Mouse (Mus musculus): ENCODE measurements around the gene Gm9507. TPM values are rescaled to one million over a fixed set of nuclear protein-coding genes. Genes with fewer than 3 reads are reported as not detected.

Gm9507 gene
- polyA plus RNA-seq (2012; rRNA removed; ENCODE audit: low replicate concordance): not detected in 2 replicates

GRCm38 (mm10) chr10:77811743-77812142, at the start of gene Gm9507:
Gene Gm9507, minus strand, starts transcription at chr10:77811843.

DNA sequence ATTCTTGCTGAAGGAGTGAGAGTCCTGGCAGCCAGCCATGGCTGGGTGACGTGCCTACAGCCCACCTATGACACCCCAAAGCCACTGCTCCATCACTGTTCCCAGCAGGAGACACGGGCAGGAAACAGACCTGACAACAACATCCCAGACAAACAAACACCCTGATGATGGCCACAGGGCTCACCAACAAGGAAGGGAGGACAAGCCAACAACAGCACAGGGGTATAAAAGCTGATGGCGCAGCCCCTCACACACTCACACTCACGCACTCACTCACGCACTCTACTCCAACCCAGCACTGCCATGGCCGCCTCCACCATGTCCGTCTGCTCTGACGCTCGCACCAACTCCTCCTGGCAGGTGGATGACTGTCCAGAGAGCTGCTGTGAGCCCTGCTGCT, 40.9 kb upstream of the Gm9507 start, which contains the start of gene Gm10318:
TSS of gene Gm10318 (plus strand) at position 301 of the 400 bp plus-strand sequence.

GRCm38 (mm10) chr10:77846503-77846902, 34.9 kb upstream of the Gm9507 start, which contains the start of gene Gm36176:
Gene Gm36176, plus strand, starts transcription at chr10:77846803.

DNA sequence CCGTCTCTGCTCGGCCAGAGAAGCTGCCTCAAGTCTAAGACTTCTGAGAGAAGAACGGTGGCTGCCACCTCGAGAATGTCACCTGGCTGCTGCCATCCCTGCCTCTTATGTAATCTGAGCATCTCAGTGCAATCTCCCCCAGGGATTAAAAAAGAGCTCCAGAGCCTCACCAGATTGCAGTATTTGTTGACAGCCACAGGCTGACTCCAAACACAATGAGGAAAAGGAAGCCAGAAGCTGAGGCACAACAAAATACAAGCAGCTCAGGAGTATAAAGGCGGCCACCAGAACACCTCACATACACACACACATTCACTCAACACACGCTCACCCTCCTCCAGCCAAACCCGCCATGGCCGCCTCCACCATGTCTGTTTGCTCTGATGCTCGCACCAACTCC, 24.0 kb upstream of the Gm9507 start, which contains the start of gene Krtap10-10:
TSS of gene Krtap10-10 (plus strand) at position 301 of the 400 bp plus-strand sequence.

GRCm38 (mm10) chr10:77826951-77827350, 15.3 kb upstream of the Gm9507 start, which contains the start of gene Krtap10-4:
Gene Krtap10-4, minus strand, starts transcription at chr10:77827095.

GRCm38 (mm10) chr10:77814382-77814781, 2.7 kb upstream of the Gm9507 start, which contains the start of gene Gm2696:
Gene Gm2696, plus strand, starts transcription at chr10:77814682.

DNA sequence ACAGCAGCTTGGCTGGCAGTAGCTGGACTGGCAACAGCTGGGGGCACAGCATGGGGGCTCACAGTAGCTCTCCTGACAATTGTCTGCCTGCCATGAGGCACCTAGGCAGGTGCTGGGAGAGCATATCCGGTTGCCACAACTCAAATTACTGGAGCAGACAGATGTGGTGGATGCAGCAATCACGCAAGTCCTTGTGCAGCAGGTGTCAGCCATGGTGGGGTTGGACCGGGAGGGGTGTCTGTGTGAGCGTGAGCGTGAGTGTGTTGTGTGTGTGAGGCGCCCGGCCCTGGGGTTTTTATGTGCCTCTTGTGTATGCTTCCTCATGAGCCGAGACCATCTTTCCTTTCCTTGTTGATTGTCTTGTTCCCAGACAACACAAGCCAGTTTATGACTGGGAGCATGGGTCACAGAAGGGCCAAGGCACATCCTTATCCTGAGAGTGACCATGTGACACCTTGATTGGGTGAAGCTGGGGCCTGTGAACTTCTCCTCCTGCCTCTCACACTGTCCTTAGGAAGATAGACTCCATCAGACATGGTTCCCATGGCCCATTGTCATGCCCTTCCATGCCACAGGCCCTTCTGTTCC, 12.6 kb downstream of the Gm9507 start, which contains the start of gene Gm19668:
TSS of gene Gm19668 (minus strand) at position 213 of the 588 bp plus-strand sequence.

DNA sequence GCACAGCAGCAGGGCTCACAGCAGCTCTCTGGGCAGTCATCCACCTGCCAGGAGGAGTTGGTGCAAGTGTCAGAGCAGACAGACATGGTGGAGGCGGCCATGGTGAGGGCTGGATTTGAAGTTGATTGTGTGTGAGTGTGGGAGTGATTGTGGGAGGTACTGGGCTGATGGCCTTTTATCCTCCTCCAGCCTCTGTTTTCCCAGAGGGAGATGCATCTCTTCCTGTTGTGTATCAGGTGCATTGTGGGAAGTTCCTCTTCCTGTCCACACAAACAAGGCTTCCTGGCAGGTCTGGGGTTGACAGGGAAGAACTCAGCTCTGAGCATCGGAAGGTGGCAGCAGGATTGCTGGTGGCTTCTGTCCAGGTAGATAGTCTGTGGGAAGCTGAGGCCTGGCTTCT, 16.7 kb downstream of the Gm9507 start, which contains the start of gene Gm9639:
TSS of gene Gm9639 (minus strand) at position 101 of the 400 bp plus-strand sequence.

DNA sequence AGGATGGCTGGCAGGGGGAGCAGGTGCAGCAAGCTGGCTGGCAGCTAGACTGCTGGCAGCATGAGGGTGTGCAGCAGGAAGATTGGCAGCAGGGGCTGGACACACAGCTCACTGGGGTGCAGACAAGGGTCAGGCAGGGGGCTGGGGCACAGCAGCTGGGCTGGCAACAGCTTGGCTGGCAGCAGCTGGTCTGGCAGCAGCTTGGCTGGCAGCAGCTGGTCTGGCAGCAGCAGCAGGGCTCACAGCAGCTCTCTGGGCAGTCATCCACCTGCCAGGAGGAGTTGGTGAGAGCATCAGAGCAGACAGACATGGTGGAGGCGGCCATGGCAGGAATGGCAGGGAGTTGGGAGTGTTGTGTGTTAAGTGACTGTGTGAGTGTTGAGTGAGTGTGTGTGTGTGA, 23.8 kb downstream of the Gm9507 start, which contains the start of gene Gm7137:
TSS of gene Gm7137 (minus strand) at position 325 of the 400 bp plus-strand sequence.

DNA sequence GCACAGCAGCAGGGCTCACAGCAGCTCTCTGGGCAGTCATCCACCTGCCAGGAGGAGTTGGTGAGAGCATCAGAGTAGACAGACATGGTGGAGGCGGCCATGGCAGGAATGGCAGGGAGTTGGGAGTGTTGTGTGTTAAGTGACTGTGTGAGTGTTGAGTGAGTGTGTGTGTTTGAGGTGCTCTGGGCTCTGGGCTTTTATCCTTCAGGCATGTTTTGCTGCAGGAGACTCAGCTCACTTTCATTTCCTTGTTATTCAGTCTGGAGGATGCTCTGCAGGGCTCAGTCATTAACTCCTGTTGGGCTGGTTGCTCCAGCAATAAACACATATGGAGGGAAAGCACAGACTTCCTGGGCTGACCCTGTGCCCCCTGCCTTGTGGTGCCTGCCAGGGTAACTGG, 29.2 kb downstream of the Gm9507 start, which contains the start of gene Gm3250:
TSS of gene Gm3250 (minus strand) at position 101 of the 400 bp plus-strand sequence.

GRCm38 (mm10) chr10:77776844-77777243, 34.8 kb downstream of the Gm9507 start, which contains the start of gene Gm7138:
Gene Gm7138, minus strand, starts transcription at chr10:77776944.

GRCm38 (mm10) chr10:77771225-77771624, 40.4 kb downstream of the Gm9507 start, which contains the start of gene Gm3238:
Gene Gm3238, minus strand, starts transcription at chr10:77771325.

Other genes starting within 250 kb of the Gm9507 start
- gene Pttg1ip, start 230.1 kb downstream of the Gm9507 start, polyA plus RNA-seq (2012; rRNA removed; ENCODE audit: low replicate concordance): 99.6 and 136 TPM in 2 replicates
- gene Sumo3, start 205.7 kb downstream of the Gm9507 start, polyA plus RNA-seq (2012; rRNA removed; ENCODE audit: low replicate concordance): 114 and 144 TPM in 2 replicates
- not detected in 2 replicates for gene Gm49325, start 205.6 kb downstream of the Gm9507 start, polyA plus RNA-seq (2012; rRNA removed; ENCODE audit: low replicate concordance)
- 18.6 and 24.1 TPM in 2 replicates for gene Ube2g2, start 189.6 kb downstream of the Gm9507 start, polyA plus RNA-seq (2012; rRNA removed; ENCODE audit: low replicate concordance)
- 0.19 and 0.56 TPM in 2 replicates for gene Tspear, start 125.3 kb downstream of the Gm9507 start, polyA plus RNA-seq (2012; rRNA removed; ENCODE audit: low replicate concordance)
- gene Gm19402, start 121.1 kb downstream of the Gm9507 start, polyA plus RNA-seq (2012; rRNA removed; ENCODE audit: low replicate concordance): not detected in 2 replicates
- not detected in 2 replicates for gene Gm9508, start 114.6 kb downstream of the Gm9507 start, polyA plus RNA-seq (2012; rRNA removed; ENCODE audit: low replicate concordance)
- 1.1 TPM in 1 of 2 replicates, not detected in the other for gene Gm10272, start 105.2 kb downstream of the Gm9507 start, polyA plus RNA-seq (2012; rRNA removed; ENCODE audit: low replicate concordance)
- not detected in 2 replicates for gene Gm10024, start 100.4 kb downstream of the Gm9507 start, polyA plus RNA-seq (2012; rRNA removed; ENCODE audit: low replicate concordance)
- not detected in 2 replicates for gene Gm10142, start 96.0 kb downstream of the Gm9507 start, polyA plus RNA-seq (2012; rRNA removed; ENCODE audit: low replicate concordance)
- 0.43 TPM in 1 of 2 replicates, not detected in the other for gene Krtap12-1, start 91.2 kb downstream of the Gm9507 start, polyA plus RNA-seq (2012; rRNA removed; ENCODE audit: low replicate concordance)
- gene Gm10100, start 85.4 kb downstream of the Gm9507 start, polyA plus RNA-seq (2012; rRNA removed; ENCODE audit: low replicate concordance): not detected in 2 replicates
- gene Gm18596, start 69.2 kb downstream of the Gm9507 start, polyA plus RNA-seq (2012; rRNA removed; ENCODE audit: low replicate concordance): not detected in 2 replicates
- not detected in 2 replicates for gene Gm9736, start 60.5 kb downstream of the Gm9507 start, polyA plus RNA-seq (2012; rRNA removed; ENCODE audit: low replicate concordance)
- gene Gm3233, start 52.2 kb downstream of the Gm9507 start, polyA plus RNA-seq (2012; rRNA removed; ENCODE audit: low replicate concordance): not detected in 2 replicates
- gene Gm3238, start 40.5 kb downstream of the Gm9507 start, polyA plus RNA-seq (2012; rRNA removed; ENCODE audit: low replicate concordance): not detected in 2 replicates
- not detected in 2 replicates for gene Gm7138, start 34.9 kb downstream of the Gm9507 start, polyA plus RNA-seq (2012; rRNA removed; ENCODE audit: low replicate concordance)
- not detected in 2 replicates for gene Gm3250, start 29.3 kb downstream of the Gm9507 start, polyA plus RNA-seq (2012; rRNA removed; ENCODE audit: low replicate concordance)
- not detected in 2 replicates for gene Gm7137, start 23.6 kb downstream of the Gm9507 start, polyA plus RNA-seq (2012; rRNA removed; ENCODE audit: low replicate concordance)
- gene Gm9639, start 16.8 kb downstream of the Gm9507 start, polyA plus RNA-seq (2012; rRNA removed; ENCODE audit: low replicate concordance): not detected in 2 replicates
- gene Gm19668, start 12.7 kb downstream of the Gm9507 start, polyA plus RNA-seq (2012; rRNA removed; ENCODE audit: low replicate concordance): not detected in 2 replicates
- not detected in 2 replicates for gene Gm2696, start 2.8 kb upstream of the Gm9507 start, polyA plus RNA-seq (2012; rRNA removed; ENCODE audit: low replicate concordance)
- not detected in 2 replicates for gene Krtap10-4, start 15.3 kb upstream of the Gm9507 start, polyA plus RNA-seq (2012; rRNA removed; ENCODE audit: low replicate concordance)
- not detected in 2 replicates for gene Krtap10-10, start 24.1 kb upstream of the Gm9507 start, polyA plus RNA-seq (2012; rRNA removed; ENCODE audit: low replicate concordance)
- not detected in 2 replicates for gene Gm36176, start 35.0 kb upstream of the Gm9507 start, polyA plus RNA-seq (2012; rRNA removed; ENCODE audit: low replicate concordance)
- 0.27 TPM in 1 of 2 replicates, not detected in the other for gene Gm10318, start 41.0 kb upstream of the Gm9507 start, polyA plus RNA-seq (2012; rRNA removed; ENCODE audit: low replicate concordance)
- not detected in 2 replicates for gene Gm3285, start 50.1 kb upstream of the Gm9507 start, polyA plus RNA-seq (2012; rRNA removed; ENCODE audit: low replicate concordance)
- gene Lrrc3, start 90.7 kb upstream of the Gm9507 start, polyA plus RNA-seq (2012; rRNA removed; ENCODE audit: low replicate concordance): 6.2 and 6.9 TPM in 2 replicates
- gene Trpm2, start 158.7 kb upstream of the Gm9507 start, polyA plus RNA-seq (2012; rRNA removed; ENCODE audit: low replicate concordance): 1.3 and 2.2 TPM in 2 replicates
- gene 1810043G02Rik, start 166.7 kb upstream of the Gm9507 start, polyA plus RNA-seq (2012; rRNA removed; ENCODE audit: low replicate concordance): 13.2 and 15.9 TPM in 2 replicates
- gene Pfkl, start 198.2 kb upstream of the Gm9507 start, polyA plus RNA-seq (2012; rRNA removed; ENCODE audit: low replicate concordance): 31.3 and 60.7 TPM in 2 replicates
- 0.21 and 0.59 TPM in 2 replicates for gene Dnmt3l, start 230.1 kb upstream of the Gm9507 start, polyA plus RNA-seq (2012; rRNA removed; ENCODE audit: low replicate concordance)
- 0.36 and 0.49 TPM in 2 replicates for gene Aire, start 231.8 kb upstream of the Gm9507 start, polyA plus RNA-seq (2012; rRNA removed; ENCODE audit: low replicate concordance)

Data from duodenum, adult 2 months (tissue).